Mouse (Mus musculus) heart, postnatal 0 days (tissue): Measurements from ENCODE around the gene Acer1. TPM values are rescaled to one million over a fixed set of nuclear protein-coding genes. Genes with fewer than 3 reads are reported as not detected.

ENCODE experiments used
- ATAC-seq: fragments of 200-750 bp; cut with Nextera tagmentation; 2 replicates; pipeline ENCODE4 v1.8.0; 2017; ENCODE audit warnings: low read depth, moderate number of reproducible peaks, moderate library complexity; ENCODE audit not compliant: insufficient read depth
- DNase-seq: peaks from one replicate; pipeline ENCODE4 v3.0.0-alpha.2; 2016; ENCODE audit warnings: low spot score
- H3K27ac ChIP-seq: fragments of 300-500 bp; sonication (generic); 2 replicates; pipeline ENCODE4 v1.5.1; 2014; ENCODE audit warnings: low read depth, mild to moderate bottlenecking
- H3K27me3 ChIP-seq: fragments of 300-500 bp; sonication (generic); 2 replicates; pipeline ENCODE4 v1.6.1; 2014; ENCODE audit warnings: low read length, mixed read lengths; ENCODE audit not compliant: control insufficient read depth, insufficient read depth
- H3K36me3 ChIP-seq: fragments of 300-500 bp; sonication (generic); replicated peaks from 2 replicates; pipeline ENCODE4 v1.6.1; 2014; ENCODE audit warnings: low read length, mixed read lengths; ENCODE audit not compliant: control insufficient read depth, insufficient read depth
- H3K4me1 ChIP-seq: fragments of 300-500 bp; sonication (generic); 2 replicates; pipeline ENCODE4 v1.6.1; 2014; ENCODE audit warnings: antibody characterized with exemption; ENCODE audit not compliant: control insufficient read depth, insufficient read depth
- H3K4me2 ChIP-seq: fragments of 300-500 bp; sonication (generic); 2 replicates; pipeline ENCODE4 v1.6.1; 2014; ENCODE audit warnings: low read depth, mild to moderate bottlenecking, low read length, moderate library complexity
- H3K4me3 ChIP-seq: fragments of 300-500 bp; sonication (generic); 2 replicates; pipeline ENCODE4 v1.5.1; 2014; ENCODE audit warnings: low read depth, low read length
- H3K9ac ChIP-seq: fragments of 300-500 bp; sonication (generic); replicated peaks from 2 replicates; pipeline ENCODE4 v1.6.1; 2014; ENCODE audit warnings: low read depth, low read length, mixed read lengths
- H3K9me3 ChIP-seq: fragments of 300-500 bp; sonication (generic); replicated peaks from 2 replicates; pipeline ENCODE4 v1.6.1; 2016; ENCODE audit warnings: low read length; ENCODE audit not compliant: control insufficient read depth
- CTCF ChIP-seq: IDR thresholded peaks from 2 replicates; pipeline ENCODE4 v1.5.1; 2016; ENCODE audit warnings: antibody characterized with exemption, control low read depth, low read depth
- EP300 ChIP-seq: IDR thresholded peaks from 2 replicates; pipeline ENCODE4 v1.6.1; 2016; ENCODE audit warnings: antibody characterized with exemption, low read depth
- WGBS: fragments of 180-500 bp; shearing (Covaris S2); extraction: QIAGEN DNeasy Blood & Tissue Kit; methylation state at CpG from one replicate; pipeline ENCODE4 v1.1.7; 2014; 5-methylcytosine and 5-hydroxymethylcytosine counted together
- polyA plus RNA-seq: library from polyadenylated mRNA; unstranded; fragments of >200 nt; fragmentation: Nextera tagmentation; extraction: Ambion mirVana; gene quantifications from 2 replicates; pipeline ENCODE4 v1.2.1, GENCODE M21; 2015
- total RNA-seq: library from RNA; depleted of rRNA; stranded (reverse); fragments of >200 nt; gene quantifications from 2 replicates; pipeline ENCODE4 v1.2.3, GENCODE M21; 2014; ENCODE audit warnings: low replicate concordance

The Acer1 gene
- total and polyA plus RNA-seq, 2 experiments from 2014 or later, result not detected

GRCm38 (mm10) chr17:56935363-56936131 is 46.4 kb downstream of the Acer1 start, which contains the start of gene Mllt1:
Gene Mllt1, minus strand, starts transcription at chr17:56935415.
- ATAC-seq, result peak; percentile 98
- H3K27ac ChIP-seq, result peak within 1 kb of the TSS; percentile 22
- 3% methylated on average over 75 of the region's 76 CpGs for WGBS

GRCm38 (mm10) chr17:56934545-56935330 is 47.2 kb downstream of the Acer1 start:
- 4% methylated on average over 31 of the region's 45 CpGs for WGBS
- peak overlapping the region; percentile 72 for H3K9ac ChIP-seq
- TF ChIP-seq CTCF, result no peak
- TF ChIP-seq EP300, result no peak
- H3K27me3 ChIP-seq, result no peaks in the 10 kb centered on the region
- peak overlapping the region; percentile 22 for H3K27ac ChIP-seq
- peak overlapping the region; percentile 91 for H3K4me2 ChIP-seq
- no peaks in the 10 kb centered on the region for H3K36me3 ChIP-seq
- peaks cover 10% of the 10 kb centered on the region for H3K4me1 ChIP-seq
- no peak for DNase-seq
- H3K9me3 ChIP-seq, result no peaks in the 10 kb centered on the region
- peak overlapping the region; percentile 69 for H3K4me3 ChIP-seq
- peak; percentile 32 for ATAC-seq

More at GRCm38 (mm10) chr17:56935363-56936131, 46.4 kb downstream of the Acer1 start, which contains the start of gene Mllt1:
- peak within 1 kb of the TSS; percentile 69 for H3K4me3 ChIP-seq
- peak within 1 kb of the TSS; percentile 91 for H3K4me2 ChIP-seq
- H3K4me1 ChIP-seq, result peaks cover 10% of the 10 kb centered on the region
- peak; percentile 94 for DNase-seq
- H3K27me3 ChIP-seq, result no peaks in the 10 kb centered on the region
- TF ChIP-seq EP300, result peak; percentile 70
- TF ChIP-seq CTCF, result peak; percentile 47
- peak within 1 kb of the TSS; percentile 72 for H3K9ac ChIP-seq
- H3K9me3 ChIP-seq, result no peaks in the 10 kb centered on the region
- H3K36me3 ChIP-seq, result no peaks in the 10 kb centered on the region

- Histone ChIP-seq H3K4me1 (peaks cover 10% of the 10 kb centered on the region), H3K9me3 (no peaks in the 10 kb centered on the region), H3K9ac (no peak overlapping the region), H3K27ac (no peak overlapping the region), H3K27me3 (no peaks in the 10 kb centered on the region), H3K4me3 (no peak overlapping the region), H3K4me2 (no peak overlapping the region), H3K36me3 (no peaks in the 10 kb centered on the region)
- DNase-seq (no peak), ATAC-seq (no peak)
- 90% methylated on average over 2 of the region's 2 CpGs for WGBS
- TF ChIP-seq EP300 (no peak), CTCF (no peak)
Observed at GRCm38 (mm10) chr17:56933395-56933794, 48.5 kb downstream of the Acer1 start.

- no peaks in the 10 kb centered on the region for H3K27me3 ChIP-seq
- no peak overlapping the region for H3K4me2 ChIP-seq
- no peak overlapping the region for H3K27ac ChIP-seq
- H3K4me1 ChIP-seq, result peaks cover 10% of the 10 kb centered on the region
- no peak overlapping the region for H3K4me3 ChIP-seq
- TF ChIP-seq EP300 (no peak), CTCF (no peak)
- no peak for ATAC-seq
- H3K36me3 ChIP-seq, result 0 out of 2 replicates have a peak, but pooled peaks cover 3% of the 10 kb centered on the region
- no peaks in the 10 kb centered on the region for H3K9me3 ChIP-seq
- no peak overlapping the region for H3K9ac ChIP-seq
- no peak for DNase-seq
- 76% methylated on average over 8 of the region's 8 CpGs for WGBS
Observed at GRCm38 (mm10) chr17:56930026-56930425, 51.9 kb downstream of the Acer1 start.

GRCm38 (mm10) chr17:56929530-56929929 is 52.4 kb downstream of the Acer1 start:
- Histone ChIP-seq H3K4me2 (no peak overlapping the region), H3K36me3 (0 out of 2 replicates have a peak, but pooled peaks cover 5% of the 10 kb centered on the region), H3K27me3 (no peaks in the 10 kb centered on the region), H3K4me3 (no peak overlapping the region), H3K9ac (no peak overlapping the region), H3K4me1 (peaks cover 7% of the 10 kb centered on the region), H3K27ac (peak overlapping the region; percentile 5; the same call in 1 of the 2 replicates), H3K9me3 (no peaks in the 10 kb centered on the region)
- WGBS, result 60% methylated on average over 1 of the region's 1 CpGs
- TF ChIP-seq CTCF, result no peak
- TF ChIP-seq EP300, result no peak
- DNase-seq, result no peak
- ATAC-seq, result no peak
